Mouse (Mus musculus) CH12.LX (cell line): ENCODE data around the gene Tmco1. TPM values are rescaled to one million over a fixed set of nuclear protein-coding genes. Genes with fewer than 3 reads are reported as not detected.

Experiments
- DNase-seq: peaks from one replicate; pipeline ENCODE4 v3.0.0-alpha.2; 2013; ENCODE audit errors: extremely low read depth
- H3K27ac ChIP-seq: 2 replicates; pipeline ENCODE4 v1.5.1; 2012; ENCODE audit warnings: low read depth, mild to moderate bottlenecking, control low read depth, moderate library complexity; ENCODE audit not compliant: insufficient read depth
- H3K27me3 ChIP-seq: replicated peaks from 2 replicates; pipeline ENCODE3; 2012; ENCODE audit warnings: inconsistent platforms
- H3K36me3 ChIP-seq, 2 experiments: replicated peaks in 1 of 2; 2 replicates each; pipeline versions ENCODE3 to v1.6.1; 2012; ENCODE audit warnings: inconsistent platforms in 1 of 2, low read length in 1 of 2, mild to moderate bottlenecking in 1 of 2, mixed read lengths in 1 of 2, moderate library complexity in 1 of 2; ENCODE audit not compliant: control insufficient read depth in 1 of 2, insufficient read depth in 1 of 2
- H3K4me1 ChIP-seq, 2 experiments: 2 replicates each; pipeline ENCODE4 v1.6.1; 2012; ENCODE audit warnings: inconsistent platforms in 1 of 2, moderate library complexity in 1 of 2; ENCODE audit not compliant: insufficient read depth in 2 of 2, control insufficient read depth in 1 of 2
- H3K4me2 ChIP-seq: 2 replicates; pipeline ENCODE4 v1.6.1; 2012; ENCODE audit warnings: low read depth, mild to moderate bottlenecking, control low read depth; ENCODE audit not compliant: poor library complexity, insufficient read depth, severe bottlenecking
- H3K4me3 ChIP-seq, 3 experiments: fragments of 150-350 bp in 1 of 3; sonication (generic) in 1 of 3; replicated peaks in 1 of 3; 2 replicates each; pipeline versions ENCODE3 to v1.5.1; 2011 to 2012; ENCODE audit warnings: low read depth in 2 of 3, low read length in 2 of 3, mild to moderate bottlenecking in 2 of 3, moderate library complexity in 2 of 3, control low read depth in 1 of 3, improper control_type of control experiment in 1 of 3, inconsistent platforms in 1 of 3, mixed read lengths in 1 of 3; ENCODE audit not compliant: poor library complexity in 1 of 3
- H3K79me2 ChIP-seq: replicated peaks from 2 replicates; pipeline ENCODE4 v1.6.1; 2012; ENCODE audit warnings: mild to moderate bottlenecking, moderate library complexity; ENCODE audit not compliant: control insufficient read depth, poor library complexity, insufficient read depth, severe bottlenecking; ENCODE audit errors: extremely low read depth
- H3K9ac ChIP-seq: 2 replicates; pipeline ENCODE4 v1.6.1; 2012; ENCODE audit warnings: low read depth, mild to moderate bottlenecking, control low read depth, moderate library complexity; ENCODE audit not compliant: insufficient read depth
- H3K9me3 ChIP-seq: replicated peaks from 2 replicates; pipeline ENCODE3; 2012; ENCODE audit warnings: low read length, inconsistent platforms, mixed read lengths
- CTCF ChIP-seq, 2 experiments: IDR thresholded peaks in 1 of 2; conservative IDR thresholded peaks in 1 of 2; 2 replicates each; pipeline ENCODE4 v1.5.1; 2011 to 2012; ENCODE audit warnings: low read depth in 2 of 2, low read length in 2 of 2, improper control_type of control experiment in 1 of 2, inconsistent platforms in 1 of 2, mild to moderate bottlenecking in 1 of 2, moderate library complexity in 1 of 2
- ELF1 ChIP-seq: IDR thresholded peaks from 2 replicates; pipeline ENCODE4 v1.6.1; 2014; ENCODE audit warnings: low read depth, mild to moderate bottlenecking, inconsistent platforms, low read length, improper control_type of control experiment
- ETS1 ChIP-seq: conservative IDR thresholded peaks from 2 replicates; pipeline ENCODE4 v1.6.1; 2012; ENCODE audit warnings: low read depth, mild to moderate bottlenecking, inconsistent platforms, low read length, improper control_type of control experiment, moderate library complexity
- HCFC1 ChIP-seq: IDR thresholded peaks from 2 replicates; pipeline ENCODE4 v1.6.1; 2012; ENCODE audit warnings: low read depth, mild to moderate bottlenecking, inconsistent platforms, low read length, improper control_type of control experiment
- JUN ChIP-seq: IDR thresholded peaks from 2 replicates; pipeline ENCODE4 v1.6.1; 2011; ENCODE audit warnings: low read depth, mild to moderate bottlenecking, low read length, improper control_type of control experiment, moderate library complexity; ENCODE audit not compliant: insufficient read depth
- JUND ChIP-seq: conservative IDR thresholded peaks from 2 replicates; pipeline ENCODE4 v1.6.1; 2011; ENCODE audit warnings: low read depth, low read length, improper control_type of control experiment
- KAT2A ChIP-seq: IDR thresholded peaks from 2 replicates; pipeline ENCODE4 v1.6.1; 2012; ENCODE audit warnings: low read length, improper control_type of control experiment, inconsistent platforms; ENCODE audit not compliant: insufficient replicate concordance
- MAX ChIP-seq: IDR thresholded peaks from 2 replicates; pipeline ENCODE4 v1.6.1; 2011; ENCODE audit warnings: low read length, improper control_type of control experiment
- MEF2A ChIP-seq: IDR thresholded peaks from 2 replicates; pipeline ENCODE4 v1.6.1; 2014; ENCODE audit warnings: low read depth, mild to moderate bottlenecking, inconsistent platforms, low read length, improper control_type of control experiment, borderline replicate concordance
- MYC ChIP-seq: IDR thresholded peaks from 2 replicates; pipeline ENCODE4 v1.6.1; 2011; ENCODE audit warnings: low read depth, mild to moderate bottlenecking, improper control_type of control experiment, low read length
- POLR2A ChIP-seq: IDR thresholded peaks from 2 replicates; pipeline ENCODE4 v1.6.1; 2011; ENCODE audit warnings: low read depth, mild to moderate bottlenecking, improper control_type of control experiment, low read length
- TCF12 ChIP-seq: IDR thresholded peaks from 2 replicates; pipeline ENCODE4 v1.6.1; 2014; ENCODE audit warnings: low read depth, mild to moderate bottlenecking, inconsistent platforms, low read length, improper control_type of control experiment
- USF1 ChIP-seq: IDR thresholded peaks from 2 replicates; pipeline ENCODE4 v1.6.1; 2014; ENCODE audit warnings: low read depth, mild to moderate bottlenecking, inconsistent platforms, low read length, improper control_type of control experiment
- USF2 ChIP-seq: conservative IDR thresholded peaks from 2 replicates; pipeline ENCODE4 v1.6.1; 2011; ENCODE audit warnings: low read depth, low read length, improper control_type of control experiment
- ZKSCAN1 ChIP-seq: IDR thresholded peaks from 2 replicates; pipeline ENCODE4 v1.6.1; 2012; ENCODE audit warnings: low read depth, inconsistent platforms, low read length, improper control_type of control experiment, borderline replicate concordance
- ZNF384 ChIP-seq: IDR thresholded peaks from 2 replicates; pipeline ENCODE4 v1.6.1; 2012; ENCODE audit warnings: low read depth, low read length, improper control_type of control experiment, inconsistent platforms
- dilution Hi-C: fragments of 300-500 bp; cut with MboI; formaldehyde crosslinking; loops from 2 replicates; pipeline ENCODE4 v1.14.3; 2020; ENCODE audit warnings: low sequenced_read_pairs; ENCODE audit not compliant: extremely low pct_unique_long_range_greater_than_20kb, extremely low pct_ligation_motif_present
- in situ Hi-C: fragments of 300-500 bp; cut with MboI; formaldehyde crosslinking; loops from 3 replicates; pipeline ENCODE4 v1.14.3; 2019; ENCODE audit warnings: low sequenced_read_pairs, low pct_ligation_motif_present, low pct_unique_long_range_greater_than_20kb, mixed read lengths
- polyA plus RNA-seq: library from polyadenylated mRNA; unstranded; fragments of >175 nt; gene quantifications from 2 replicates; pipeline ENCODE4 v1.2.1, GENCODE M21; 2012; ENCODE audit warnings: low read depth; ENCODE audit not compliant: insufficient read length
- total RNA-seq, 2 experiments: library from RNA; depleted of rRNA; stranded (reverse); fragments of 300-350 nt in 1 of 2; fragments of >200 nt in 1 of 2; gene quantifications; 2 replicates each; pipeline ENCODE4 v1.2.3; 2012 to 2014

Gene Tmco1
- total and polyA plus RNA-seq, 3 experiments = 80.6 to 153 (median 127) TPM

DNA sequence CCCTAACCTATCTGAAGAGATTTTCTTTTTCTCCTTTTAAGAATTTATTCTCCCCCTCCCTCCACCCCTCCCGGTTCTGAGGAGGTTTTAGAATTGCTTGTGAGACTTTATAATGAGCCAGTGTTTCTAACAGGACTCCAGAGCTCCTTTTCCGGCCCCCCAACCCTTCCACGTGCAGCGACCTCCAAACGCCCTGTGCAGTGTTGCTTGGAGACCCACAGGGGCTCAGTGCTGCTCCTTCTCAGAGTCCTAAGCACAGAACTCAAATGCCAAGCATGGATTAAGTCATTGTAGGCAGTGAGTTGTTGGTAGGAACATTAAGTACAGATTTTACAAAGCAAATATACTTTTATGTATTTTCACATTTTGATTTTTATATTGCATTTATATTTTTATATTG lies 55.1 kb downstream of the Tmco1 start:
- no peaks in the 10 kb centered on the region for H3K4me1 ChIP-seq
- no peak for DNase-seq
- no peaks in the 10 kb centered on the region for H3K9me3 ChIP-seq
- no peak overlapping the region for H3K27ac ChIP-seq
- in situ Hi-C loops (no loop called here), dilution Hi-C loops (no loop called here)
- H3K79me2 ChIP-seq = no peaks in the 10 kb centered on the region
- peaks cover 57 to 92% of the 10 kb centered on the region in 2 experiments for H3K36me3 ChIP-seq
- H3K27me3 ChIP-seq = no peaks in the 10 kb centered on the region
- no peak overlapping the region for H3K4me2 ChIP-seq
- TF ChIP-seq MEF2A = no peak
- no peak overlapping the region for H3K9ac ChIP-seq
- H3K4me3 ChIP-seq = no peak overlapping the region

DNA sequence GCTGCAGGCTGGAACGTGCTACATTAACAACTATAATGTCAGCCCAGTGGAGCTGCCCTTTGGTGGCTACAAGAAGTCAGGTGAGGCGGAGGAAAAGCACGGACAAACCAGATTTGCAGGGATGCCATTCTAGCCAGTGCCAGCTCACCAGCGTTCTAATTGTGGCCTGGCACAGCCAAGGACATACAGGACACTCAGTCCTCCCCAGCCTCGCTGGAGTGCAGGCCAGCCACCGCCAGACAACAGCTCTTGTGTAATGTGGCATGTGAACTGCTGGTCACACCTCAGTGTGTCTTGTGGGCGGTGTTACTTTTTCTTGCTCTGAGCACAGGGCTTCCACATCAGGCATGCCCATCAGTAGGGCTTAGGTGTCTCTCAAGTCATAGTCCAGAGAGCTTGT lies 57.6 kb downstream of the Tmco1 start:
- Histone ChIP-seq H3K79me2 (no peaks in the 10 kb centered on the region), H3K27ac (no peak overlapping the region), H3K27me3 (no peaks in the 10 kb centered on the region), H3K9ac (no peak overlapping the region), H3K36me3 (peaks cover 53 to 81% of the 10 kb centered on the region in 2 experiments), H3K4me3 (no peak overlapping the region), H3K4me2 (no peak overlapping the region), H3K9me3 (no peaks in the 10 kb centered on the region)
- DNase-seq = no peak
- dilution Hi-C loops = no loop called here
- TF ChIP-seq MYC (no peak), HCFC1 (no peak), ETS1 (no peak), USF1 (no peak), USF2 (no peak), TCF12 (no peak), ZNF384 (no peak), JUN (no peak), KAT2A (no peak), CTCF (conservative IDR thresholded peaks at IDR 0.05 in 1 of 2, IDR thresholded peaks at IDR 0.05 in 1 of 2; ENCODE audit: low read depth in 2 of 2, low read length in 2 of 2) (no peak), MAX (no peak), ZKSCAN1 (no peak), ELF1 (no peak), JUND (no peak), MEF2A (no peak), POLR2A (no peak)
- TF ChIP-seq, all 38 proteins: peak for 0
- in situ Hi-C loops = no loop called here
- 0 out of 4 replicates have a peak, but pooled peaks cover 0 to 3% of the 10 kb centered on the region in 2 experiments for H3K4me1 ChIP-seq
